Mouse (Mus musculus): ENCODE results near the gene Ehmt1. TPM values are rescaled to one million over a fixed set of nuclear protein-coding genes. Genes with fewer than 3 reads are reported as not detected.

Gene Ehmt1
- polyA plus RNA-seq, 1 experiment from 2014 or later = 97.4 TPM

- ATAC-seq (replicated peaks; ENCODE audit: insufficient number of reproducible peaks, low FRiP score, low TSS enrichment, low read depth) = no peak
- H3K9me3 ChIP-seq (replicated peaks; ENCODE audit: control insufficient read depth, low read length) = no peaks in the 10 kb centered on the region
- H3K4me2 ChIP-seq (ENCODE audit: low read depth, low read length) = no peak overlapping the region
- H3K27me3 ChIP-seq (ENCODE audit: control insufficient read depth, insufficient read depth, low read length) = no peaks in the 10 kb centered on the region
- no peak for DNase-seq (ENCODE audit: low spot score)
- WGBS = 82% methylated on average over 3 of the region's 3 CpGs
- H3K4me1 ChIP-seq (ENCODE audit: control insufficient read depth, insufficient read depth, low read length) = no peaks in the 10 kb centered on the region
- H3K36me3 ChIP-seq (replicated peaks; ENCODE audit: control insufficient read depth, insufficient read depth, low read depth, low read length) = peaks cover 7% of the 10 kb centered on the region
- H3K27ac ChIP-seq (replicated peaks; ENCODE audit: low read depth, low read length) = no peak overlapping the region
- no peak overlapping the region for H3K4me3 ChIP-seq (ENCODE audit: low read depth, low read length)
- no peak overlapping the region for H3K9ac ChIP-seq (replicated peaks; ENCODE audit: low read length)
These were observed 88.8 kb downstream of the Ehmt1 start for GRCm38 (mm10) chr2:24830614-24831013.

GRCm38 (mm10) chr2:24809746-24810145 is 109.7 kb downstream of the Ehmt1 start:
- H3K27me3 ChIP-seq (ENCODE audit: control insufficient read depth, insufficient read depth, low read length) = no peaks in the 10 kb centered on the region
- H3K36me3 ChIP-seq (replicated peaks; ENCODE audit: control insufficient read depth, insufficient read depth, low read depth, low read length) = peaks cover 23% of the 10 kb centered on the region
- H3K9me3 ChIP-seq (replicated peaks; ENCODE audit: control insufficient read depth, low read length) = no peaks in the 10 kb centered on the region
- no peak overlapping the region for H3K4me3 ChIP-seq (ENCODE audit: low read depth, low read length)
- no peak overlapping the region for H3K4me2 ChIP-seq (ENCODE audit: low read depth, low read length)
- no peak overlapping the region for H3K9ac ChIP-seq (replicated peaks; ENCODE audit: low read length)
- 81% methylated on average over 3 of the region's 3 CpGs for WGBS
- H3K4me1 ChIP-seq (ENCODE audit: control insufficient read depth, insufficient read depth, low read length) = no peaks in the 10 kb centered on the region
- no peak overlapping the region for H3K27ac ChIP-seq (replicated peaks; ENCODE audit: low read depth, low read length)
- ATAC-seq (replicated peaks; ENCODE audit: insufficient number of reproducible peaks, low FRiP score, low TSS enrichment, low read depth) = no peak
- DNase-seq (ENCODE audit: low spot score) = no peak

- H3K4me2 ChIP-seq (ENCODE audit: low read depth, low read length) = no peak overlapping the region
- no peak for ATAC-seq (replicated peaks; ENCODE audit: insufficient number of reproducible peaks, low FRiP score, low TSS enrichment, low read depth)
- no peak for DNase-seq (ENCODE audit: low spot score)
- 92% methylated on average over 10 of the region's 10 CpGs for WGBS
- H3K36me3 ChIP-seq (replicated peaks; ENCODE audit: control insufficient read depth, insufficient read depth, low read depth, low read length) = peaks cover 13% of the 10 kb centered on the region
- H3K27me3 ChIP-seq (ENCODE audit: control insufficient read depth, insufficient read depth, low read length) = no peaks in the 10 kb centered on the region
- no peak overlapping the region for H3K4me3 ChIP-seq (ENCODE audit: low read depth, low read length)
- H3K9ac ChIP-seq (replicated peaks; ENCODE audit: low read length) = no peak overlapping the region
- H3K27ac ChIP-seq (replicated peaks; ENCODE audit: low read depth, low read length) = no peak overlapping the region
- H3K4me1 ChIP-seq (ENCODE audit: control insufficient read depth, insufficient read depth, low read length) = no peaks in the 10 kb centered on the region
- H3K9me3 ChIP-seq (replicated peaks; ENCODE audit: control insufficient read depth, low read length) = no peaks in the 10 kb centered on the region
These were observed 111.7 kb downstream of the Ehmt1 start for GRCm38 (mm10) chr2:24807691-24808090.

- Histone ChIP-seq H3K4me1 (ENCODE audit: control insufficient read depth, insufficient read depth, low read length) (no peaks in the 10 kb centered on the region), H3K9me3 (replicated peaks; ENCODE audit: control insufficient read depth, low read length) (no peaks in the 10 kb centered on the region), H3K27ac (replicated peaks; ENCODE audit: low read depth, low read length) (no peak overlapping the region), H3K4me2 (ENCODE audit: low read depth, low read length) (no peak overlapping the region), H3K9ac (replicated peaks; ENCODE audit: low read length) (no peak overlapping the region), H3K36me3 (replicated peaks; ENCODE audit: control insufficient read depth, insufficient read depth, low read depth, low read length) (peaks cover 13% of the 10 kb centered on the region), H3K27me3 (ENCODE audit: control insufficient read depth, insufficient read depth, low read length) (no peaks in the 10 kb centered on the region), H3K4me3 (ENCODE audit: low read depth, low read length) (no peak overlapping the region)
- WGBS = 92% methylated on average over 3 of the region's 3 CpGs
- ATAC-seq (replicated peaks; ENCODE audit: insufficient number of reproducible peaks, low FRiP score, low TSS enrichment, low read depth) (no peak), DNase-seq (ENCODE audit: low spot score) (no peak)
These were observed 112.4 kb downstream of the Ehmt1 start for GRCm38 (mm10) chr2:24807036-24807435.

- Histone ChIP-seq H3K4me2 (ENCODE audit: low read depth, low read length) (no peak overlapping the region), H3K9ac (replicated peaks; ENCODE audit: low read length) (no peak overlapping the region), H3K36me3 (replicated peaks; ENCODE audit: control insufficient read depth, insufficient read depth, low read depth, low read length) (peaks cover 13% of the 10 kb centered on the region), H3K27ac (replicated peaks; ENCODE audit: low read depth, low read length) (no peak overlapping the region), H3K27me3 (ENCODE audit: control insufficient read depth, insufficient read depth, low read length) (no peaks in the 10 kb centered on the region), H3K9me3 (replicated peaks; ENCODE audit: control insufficient read depth, low read length) (no peaks in the 10 kb centered on the region), H3K4me1 (ENCODE audit: control insufficient read depth, insufficient read depth, low read length) (no peaks in the 10 kb centered on the region), H3K4me3 (ENCODE audit: low read depth, low read length) (no peak overlapping the region)
- ATAC-seq (replicated peaks; ENCODE audit: insufficient number of reproducible peaks, low FRiP score, low TSS enrichment, low read depth) (no peak), DNase-seq (ENCODE audit: low spot score) (no peak)
- WGBS = 94% methylated on average over 6 of the region's 6 CpGs
These were observed 113.3 kb downstream of the Ehmt1 start for GRCm38 (mm10) chr2:24806143-24806542.

- ATAC-seq (replicated peaks; ENCODE audit: insufficient number of reproducible peaks, low FRiP score, low TSS enrichment, low read depth) = no peak
- peaks cover 13% of the 10 kb centered on the region for H3K36me3 ChIP-seq (replicated peaks; ENCODE audit: control insufficient read depth, insufficient read depth, low read depth, low read length)
These were observed 113.8 kb downstream of the Ehmt1 start for GRCm38 (mm10) chr2:24805621-24806020.

GRCm38 (mm10) chr2:24796833-24797457 is 122.5 kb downstream of the Ehmt1 start:
- H3K36me3 ChIP-seq (replicated peaks; ENCODE audit: control insufficient read depth, insufficient read depth, low read depth, low read length) = peaks cover 12% of the 10 kb centered on the region
- DNase-seq (ENCODE audit: low spot score) = no peak
- H3K4me2 ChIP-seq (ENCODE audit: low read depth, low read length) = no peak overlapping the region
- H3K9me3 ChIP-seq (replicated peaks; ENCODE audit: control insufficient read depth, low read length) = no peaks in the 10 kb centered on the region
- no peaks in the 10 kb centered on the region for H3K4me1 ChIP-seq (ENCODE audit: control insufficient read depth, insufficient read depth, low read length)
- H3K27me3 ChIP-seq (ENCODE audit: control insufficient read depth, insufficient read depth, low read length) = no peaks in the 10 kb centered on the region
- H3K4me3 ChIP-seq (ENCODE audit: low read depth, low read length) = no peak overlapping the region
- ATAC-seq (replicated peaks; ENCODE audit: insufficient number of reproducible peaks, low FRiP score, low TSS enrichment, low read depth) = no peak
- no peak overlapping the region for H3K27ac ChIP-seq (replicated peaks; ENCODE audit: low read depth, low read length)
- H3K9ac ChIP-seq (replicated peaks; ENCODE audit: low read length) = no peak overlapping the region
- 85% methylated on average over 5 of the region's 5 CpGs for WGBS

More at GRCm38 (mm10) chr2:24805621-24806020, 113.8 kb downstream of the Ehmt1 start:
- H3K9me3 ChIP-seq (replicated peaks; ENCODE audit: control insufficient read depth, low read length) = no peaks in the 10 kb centered on the region
- H3K4me3 ChIP-seq (ENCODE audit: low read depth, low read length) = no peak overlapping the region
- H3K27ac ChIP-seq (replicated peaks; ENCODE audit: low read depth, low read length) = no peak overlapping the region
- H3K4me2 ChIP-seq (ENCODE audit: low read depth, low read length) = no peak overlapping the region
- no peaks in the 10 kb centered on the region for H3K4me1 ChIP-seq (ENCODE audit: control insufficient read depth, insufficient read depth, low read length)
- no peaks in the 10 kb centered on the region for H3K27me3 ChIP-seq (ENCODE audit: control insufficient read depth, insufficient read depth, low read length)
- no peak overlapping the region for H3K9ac ChIP-seq (replicated peaks; ENCODE audit: low read length)
- 86% methylated on average over 4 of the region's 4 CpGs for WGBS
- no peak for DNase-seq (ENCODE audit: low spot score)

GRCm38 (mm10) chr2:24787250-24787649 is 132.2 kb downstream of the Ehmt1 start:
- no peak overlapping the region for H3K4me3 ChIP-seq (ENCODE audit: low read depth, low read length)
- WGBS = 40% methylated on average over 4 of the region's 4 CpGs
- ATAC-seq (replicated peaks; ENCODE audit: insufficient number of reproducible peaks, low FRiP score, low TSS enrichment, low read depth) (no peak), DNase-seq (ENCODE audit: low spot score) (no peak)
- H3K4me1 ChIP-seq (ENCODE audit: control insufficient read depth, insufficient read depth, low read length) = no peaks in the 10 kb centered on the region
- no peaks in the 10 kb centered on the region for H3K9me3 ChIP-seq (replicated peaks; ENCODE audit: control insufficient read depth, low read length)
- H3K36me3 ChIP-seq (replicated peaks; ENCODE audit: control insufficient read depth, insufficient read depth, low read depth, low read length) = peaks cover 9% of the 10 kb centered on the region
- H3K9ac ChIP-seq (replicated peaks; ENCODE audit: low read length) = no peak overlapping the region
- no peak overlapping the region for H3K27ac ChIP-seq (replicated peaks; ENCODE audit: low read depth, low read length)
- no peak overlapping the region for H3K4me2 ChIP-seq (ENCODE audit: low read depth, low read length)
- H3K27me3 ChIP-seq (ENCODE audit: control insufficient read depth, insufficient read depth, low read length) = no peaks in the 10 kb centered on the region
